Mouse (Mus musculus): ENCODE data around the gene Slc6a21. TPM values are rescaled to one million over a fixed set of nuclear protein-coding genes. Genes with fewer than 3 reads are reported as not detected.

Gene Slc6a21
- polyA plus RNA-seq, 1 experiment from 2014 or later = not detected

- Histone ChIP-seq H3K4me3 (ENCODE audit: low read depth, low read length) (no peak overlapping the region), H3K4me1 (ENCODE audit: control insufficient read depth, insufficient read depth, low read length) (peaks cover 7% of the 10 kb centered on the region; the same call in 1 of the 2 replicates), H3K27ac (ENCODE audit: low read length) (no peak overlapping the region), H3K4me2 (ENCODE audit: low read length) (peak overlapping the region; percentile 31; the same call in 1 of the 2 replicates), H3K9ac (ENCODE audit: low read depth, low read length) (no peak overlapping the region), H3K9me3 (replicated peaks; ENCODE audit: control insufficient read depth, low read length, poor library complexity, severe bottlenecking) (no peaks in the 10 kb centered on the region), H3K27me3 (ENCODE audit: control insufficient read depth, insufficient read depth, low read depth, low read length) (peaks cover 20% of the 10 kb centered on the region), H3K36me3 (ENCODE audit: control insufficient read depth, insufficient read depth, low read length) (no peaks in the 10 kb centered on the region)
- no peak for ATAC-seq
- WGBS = 7% methylated on average over 29 of the region's 29 CpGs
These were observed 42.9 kb upstream of the Slc6a21 start for GRCm38 (mm10) chr7:45234333-45234841.

GRCm38 (mm10) chr7:45234922-45235571, 42.3 kb upstream of the Slc6a21 start:
- 8% methylated on average over 21 of the region's 21 CpGs for WGBS
- no peak overlapping the region for H3K4me3 ChIP-seq (ENCODE audit: low read depth, low read length)
- 0 out of 2 replicates have a peak overlapping the region, but pooled peaks have one; percentile 8 for H3K9ac ChIP-seq (ENCODE audit: low read depth, low read length)
- peaks cover 20% of the 10 kb centered on the region for H3K27me3 ChIP-seq (ENCODE audit: control insufficient read depth, insufficient read depth, low read depth, low read length)
- peak; percentile 64 for ATAC-seq
- H3K4me2 ChIP-seq (ENCODE audit: low read length) = peak overlapping the region; percentile 27
- H3K27ac ChIP-seq (ENCODE audit: low read length) = no peak overlapping the region
- no peaks in the 10 kb centered on the region for H3K9me3 ChIP-seq (replicated peaks; ENCODE audit: control insufficient read depth, low read length, poor library complexity, severe bottlenecking)
- peaks cover 7% of the 10 kb centered on the region; the same call in 1 of the 2 replicates for H3K4me1 ChIP-seq (ENCODE audit: control insufficient read depth, insufficient read depth, low read length)
- H3K36me3 ChIP-seq (ENCODE audit: control insufficient read depth, insufficient read depth, low read length) = no peaks in the 10 kb centered on the region

GRCm38 (mm10) chr7:45235656-45236180, 41.6 kb upstream of the Slc6a21 start:
- peaks cover 9% of the 10 kb centered on the region; the same call in 1 of the 2 replicates for H3K4me1 ChIP-seq (ENCODE audit: control insufficient read depth, insufficient read depth, low read length)
- H3K4me2 ChIP-seq (ENCODE audit: low read length) = peak overlapping the region; percentile 27
- no peak overlapping the region for H3K27ac ChIP-seq (ENCODE audit: low read length)
- H3K4me3 ChIP-seq (ENCODE audit: low read depth, low read length) = no peak overlapping the region
- no peak for ATAC-seq
- 34% methylated on average over 17 of the region's 17 CpGs for WGBS
- H3K27me3 ChIP-seq (ENCODE audit: control insufficient read depth, insufficient read depth, low read depth, low read length) = peaks cover 20% of the 10 kb centered on the region
- no peaks in the 10 kb centered on the region for H3K9me3 ChIP-seq (replicated peaks; ENCODE audit: control insufficient read depth, low read length, poor library complexity, severe bottlenecking)
- 0 out of 2 replicates have a peak overlapping the region, but pooled peaks have one; percentile 8 for H3K9ac ChIP-seq (ENCODE audit: low read depth, low read length)
- H3K36me3 ChIP-seq (ENCODE audit: control insufficient read depth, insufficient read depth, low read length) = no peaks in the 10 kb centered on the region

- WGBS = 78% methylated on average over 17 of the region's 17 CpGs
- Histone ChIP-seq H3K36me3 (ENCODE audit: control insufficient read depth, insufficient read depth, low read length) (no peaks in the 10 kb centered on the region), H3K4me1 (ENCODE audit: control insufficient read depth, insufficient read depth, low read length) (peaks cover 15% of the 10 kb centered on the region; the same call in 1 of the 2 replicates), H3K9me3 (replicated peaks; ENCODE audit: control insufficient read depth, low read length, poor library complexity, severe bottlenecking) (no peaks in the 10 kb centered on the region), H3K4me2 (ENCODE audit: low read length) (no peak overlapping the region), H3K27me3 (ENCODE audit: control insufficient read depth, insufficient read depth, low read depth, low read length) (peaks cover 20% of the 10 kb centered on the region), H3K4me3 (ENCODE audit: low read depth, low read length) (no peak overlapping the region), H3K9ac (ENCODE audit: low read depth, low read length) (no peak overlapping the region), H3K27ac (ENCODE audit: low read length) (no peak overlapping the region)
- ATAC-seq = no peak
These were observed 39.3 kb upstream of the Slc6a21 start for GRCm38 (mm10) chr7:45237747-45238699.

GRCm38 (mm10) chr7:45238723-45239496, 38.4 kb upstream of the Slc6a21 start, which contains the start of gene Cd37:
Cd37 (minus strand) TSS chr7:45239115.
- no peak within 1 kb of the TSS for H3K4me2 ChIP-seq (ENCODE audit: low read length)
- H3K36me3 ChIP-seq (ENCODE audit: control insufficient read depth, insufficient read depth, low read length) = no peaks in the 10 kb centered on the region
- no peak within 1 kb of the TSS for H3K27ac ChIP-seq (ENCODE audit: low read length)
- 40% methylated on average over 20 of the region's 20 CpGs for WGBS
- H3K4me3 ChIP-seq (ENCODE audit: low read depth, low read length) = no peak within 1 kb of the TSS
- H3K9ac ChIP-seq (ENCODE audit: low read depth, low read length) = no peak within 1 kb of the TSS
- H3K9me3 ChIP-seq (replicated peaks; ENCODE audit: control insufficient read depth, low read length, poor library complexity, severe bottlenecking) = no peaks in the 10 kb centered on the region
- H3K4me1 ChIP-seq (ENCODE audit: control insufficient read depth, insufficient read depth, low read length) = peaks cover 15% of the 10 kb centered on the region; the same call in 1 of the 2 replicates
- ATAC-seq = no peak
- H3K27me3 ChIP-seq (ENCODE audit: control insufficient read depth, insufficient read depth, low read depth, low read length) = peaks cover 20% of the 10 kb centered on the region

- Histone ChIP-seq H3K4me1 (ENCODE audit: control insufficient read depth, insufficient read depth, low read length) (peaks cover 10% of the 10 kb centered on the region; the same call in 1 of the 2 replicates), H3K4me2 (ENCODE audit: low read length) (peak overlapping the region; percentile 87; the same call in 1 of the 2 replicates)
These were observed 37.2 kb upstream of the Slc6a21 start for GRCm38 (mm10) chr7:45240109-45240508.

GRCm38 (mm10) chr7:45240633-45241388, 36.5 kb upstream of the Slc6a21 start, which contains the start of gene Slc6a16:
Slc6a16 (plus strand) TSS chr7:45241085.
- no peaks in the 10 kb centered on the region for H3K9me3 ChIP-seq (replicated peaks; ENCODE audit: control insufficient read depth, low read length, poor library complexity, severe bottlenecking)
- H3K4me3 ChIP-seq (ENCODE audit: low read depth, low read length) = peak within 1 kb of the TSS; percentile 46
- H3K27me3 ChIP-seq (ENCODE audit: control insufficient read depth, insufficient read depth, low read depth, low read length) = peaks cover 19% of the 10 kb centered on the region
- H3K4me1 ChIP-seq (ENCODE audit: control insufficient read depth, insufficient read depth, low read length) = peaks cover 8% of the 10 kb centered on the region; the same call in 1 of the 2 replicates
- H3K27ac ChIP-seq (ENCODE audit: low read length) = no peak within 1 kb of the TSS
- ATAC-seq = peak; percentile 64
- 9% methylated on average over 49 of the region's 53 CpGs for WGBS
- no peaks in the 10 kb centered on the region for H3K36me3 ChIP-seq (ENCODE audit: control insufficient read depth, insufficient read depth, low read length)
- peak within 1 kb of the TSS; percentile 87 for H3K4me2 ChIP-seq (ENCODE audit: low read length)
- peak within 1 kb of the TSS; percentile 68 for H3K9ac ChIP-seq (ENCODE audit: low read depth, low read length)

More at GRCm38 (mm10) chr7:45240109-45240508, 37.2 kb upstream of the Slc6a21 start:
- H3K27ac ChIP-seq (ENCODE audit: low read length) = no peak overlapping the region
- no peak overlapping the region for H3K4me3 ChIP-seq (ENCODE audit: low read depth, low read length)
- H3K27me3 ChIP-seq (ENCODE audit: control insufficient read depth, insufficient read depth, low read depth, low read length) = peaks cover 20% of the 10 kb centered on the region
- H3K36me3 ChIP-seq (ENCODE audit: control insufficient read depth, insufficient read depth, low read length) = no peaks in the 10 kb centered on the region
- ATAC-seq = no peak
- no peaks in the 10 kb centered on the region for H3K9me3 ChIP-seq (replicated peaks; ENCODE audit: control insufficient read depth, low read length, poor library complexity, severe bottlenecking)
- H3K9ac ChIP-seq (ENCODE audit: low read depth, low read length) = no peak overlapping the region
- WGBS = 54% methylated on average over 7 of the region's 7 CpGs

Measured in midbrain, embryonic 16.5 days (tissue).